Mouse (Mus musculus) regulatory T cell (primary cell): ENCODE data around the gene Zfp28.
"Not testable (repeated sequence)": the region's sequence is repeated elsewhere in the genome, so short reads cannot be mapped to it uniquely, and the experiment has no call there.

Source experiments
- in situ Hi-C: fragments of 300-600 bp; cut with MboI, MseI; formaldehyde crosslinking; loops from one replicate; pipeline ENCODE4 v1.15.1; 2025; ENCODE audit warnings: high pct_unique_total_duplicates

Gene Zfp28

DNA sequence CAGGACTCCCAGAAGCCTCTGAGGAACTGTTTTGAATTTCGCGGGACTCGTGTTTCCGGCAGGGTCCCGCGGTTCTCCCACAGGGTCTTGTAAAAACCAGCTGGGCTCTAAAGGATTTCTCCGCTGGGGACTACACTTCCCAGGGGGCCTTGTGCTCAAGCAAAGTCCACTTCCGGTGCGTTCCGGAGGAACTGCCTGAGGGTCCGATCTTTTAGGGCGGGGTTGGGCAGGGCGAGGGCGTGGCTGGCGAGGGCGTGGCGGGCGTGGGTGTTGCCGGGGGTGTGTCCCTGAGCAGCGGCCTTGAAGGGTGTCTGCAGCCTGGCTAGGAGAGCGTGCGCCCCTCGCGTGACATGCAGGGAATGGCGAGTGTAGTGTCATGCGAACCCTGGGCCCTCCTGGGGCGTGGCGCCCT, at the start of gene Zfp28:
Zfp28 (plus strand) TSS at position 252 of the 412 bp plus-strand sequence.
- in situ Hi-C loops: loop anchor here (10.0 to 25.0 kb wide), 3 partner anchors 98 to 1871 kb away; partner anchors contain the start of genes Ppp1r12c, Tnni3, Tnnt1 and Zfp667

DNA sequence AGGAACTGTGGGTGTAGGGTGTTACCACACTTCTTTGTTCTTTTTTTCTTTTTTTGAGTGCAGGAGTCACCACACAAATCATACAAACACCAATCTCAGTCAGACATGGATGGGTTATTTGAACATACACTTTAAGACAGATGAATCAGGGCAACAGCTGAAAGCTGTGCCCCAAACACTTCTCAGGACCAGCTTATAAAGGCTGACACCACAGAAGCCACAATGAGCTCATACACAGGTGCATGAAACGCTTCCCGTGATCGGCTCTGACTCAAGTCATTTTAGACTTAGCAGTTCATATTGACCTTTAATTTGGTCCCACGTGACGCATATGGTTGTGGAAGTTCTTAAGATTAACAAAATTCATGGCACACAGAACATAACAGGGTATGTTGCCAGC, 43.2 kb upstream of the Zfp28 start:
- in situ Hi-C loops: no loop called here

DNA sequence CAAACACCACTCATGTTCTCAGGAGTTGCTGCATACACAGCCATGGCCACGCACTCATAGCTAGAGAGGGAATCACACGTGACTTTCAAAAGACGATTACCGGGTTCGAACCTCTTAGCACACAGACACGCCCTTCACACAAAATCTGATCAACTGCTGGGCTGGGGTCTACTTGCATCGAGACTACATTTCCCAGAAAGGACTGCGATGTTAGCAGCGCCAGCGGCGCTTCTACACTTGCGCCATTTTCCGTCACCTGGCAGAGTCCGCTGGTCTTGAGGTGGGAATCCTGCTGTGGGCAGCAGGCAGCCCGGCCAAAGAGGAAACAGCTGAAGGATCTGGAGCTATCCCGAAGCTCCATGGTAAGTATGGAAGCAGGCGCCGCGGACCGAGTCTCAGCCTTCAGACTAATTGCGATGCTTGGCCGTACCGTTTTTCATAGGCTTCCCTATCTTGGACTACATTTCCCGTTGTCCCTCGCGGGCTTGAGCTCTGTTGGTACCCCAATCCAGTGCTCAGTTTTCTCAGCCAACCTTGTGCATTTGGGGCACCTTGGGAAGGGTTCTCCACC, 39.5 kb upstream of the Zfp28 start, which contains the start of gene Gm3854:
Gm3854 (plus strand) TSS at position 259 of the 571 bp plus-strand sequence.
- in situ Hi-C loops: no loop called here

DNA sequence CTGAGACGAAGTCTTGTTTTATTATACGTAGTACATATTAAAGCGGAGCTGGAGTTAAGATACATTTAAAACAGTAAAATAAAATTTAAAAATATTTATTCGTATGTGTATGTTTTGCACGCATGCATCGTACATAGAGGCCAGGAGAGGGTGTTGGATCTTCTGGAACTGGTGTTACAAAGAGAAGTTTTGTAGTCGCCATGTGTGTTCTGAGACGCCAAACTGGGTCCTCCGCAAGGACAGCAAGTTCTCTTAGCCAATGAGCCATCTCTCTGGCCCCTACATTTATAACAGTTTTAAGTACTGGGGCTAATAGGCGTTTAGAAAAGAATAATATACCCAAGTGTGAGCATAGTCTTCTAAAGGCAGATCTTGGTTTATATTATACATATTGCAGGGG, 39.0 kb upstream of the Zfp28 start:
- in situ Hi-C loops: no loop called here

DNA sequence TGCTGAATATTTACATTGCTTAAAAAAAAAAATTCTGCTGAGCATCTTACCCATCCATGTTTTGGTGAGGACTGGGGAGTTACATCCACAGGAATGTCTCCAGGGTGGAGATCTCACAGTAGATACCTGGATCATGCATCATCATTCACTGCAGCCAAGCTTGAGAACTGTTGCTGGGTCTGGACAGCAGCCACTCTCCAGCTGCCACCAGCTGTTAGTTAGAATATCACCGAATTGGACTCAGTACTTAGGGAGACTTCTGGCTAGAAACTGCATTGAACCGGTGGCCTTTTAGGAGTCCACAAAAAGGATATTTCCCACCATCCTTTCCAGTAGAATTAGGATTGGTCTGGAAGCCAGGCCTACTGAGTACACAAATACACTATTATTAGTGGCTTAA, 25.0 kb upstream of the Zfp28 start:
- in situ Hi-C loops: loop anchor here (5.0 to 10.0 kb wide), 5 partner anchors 59 to 939 kb away; no protein-coding TSS in a partner anchor

DNA sequence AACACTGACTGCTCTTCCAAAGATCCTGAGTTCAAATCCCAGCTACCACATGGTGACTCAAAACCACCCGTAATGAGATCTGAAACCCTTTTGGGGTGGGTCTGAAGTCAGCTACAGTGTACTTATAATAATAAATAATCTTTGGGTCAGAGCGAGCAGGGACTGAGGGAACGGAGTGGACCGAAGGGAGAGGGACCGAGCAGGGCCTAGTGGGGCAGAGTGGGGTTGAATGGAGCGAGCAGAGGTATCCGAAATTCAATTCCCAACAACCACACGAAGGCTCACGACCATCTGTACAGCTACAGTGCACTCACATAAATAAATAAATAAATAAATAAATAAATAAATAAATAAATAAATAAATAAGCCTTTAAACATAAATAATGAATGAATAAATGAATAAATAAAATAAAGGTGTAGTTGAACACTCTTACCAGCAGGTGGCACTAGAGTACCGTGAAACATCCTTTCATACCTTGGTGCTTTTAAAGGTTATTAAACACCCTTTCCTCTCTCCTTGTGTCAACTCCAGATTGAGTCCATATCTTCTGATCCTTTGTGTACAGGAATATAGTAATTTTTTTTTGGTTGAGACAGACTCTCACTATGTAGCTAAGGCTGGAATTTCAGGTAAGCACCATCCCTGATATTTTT, 24.0 kb upstream of the Zfp28 start:
- in situ Hi-C loops: loop anchor here (5.0 to 10.0 kb wide), 5 partner anchors 58 to 938 kb away; no protein-coding TSS in a partner anchor

DNA sequence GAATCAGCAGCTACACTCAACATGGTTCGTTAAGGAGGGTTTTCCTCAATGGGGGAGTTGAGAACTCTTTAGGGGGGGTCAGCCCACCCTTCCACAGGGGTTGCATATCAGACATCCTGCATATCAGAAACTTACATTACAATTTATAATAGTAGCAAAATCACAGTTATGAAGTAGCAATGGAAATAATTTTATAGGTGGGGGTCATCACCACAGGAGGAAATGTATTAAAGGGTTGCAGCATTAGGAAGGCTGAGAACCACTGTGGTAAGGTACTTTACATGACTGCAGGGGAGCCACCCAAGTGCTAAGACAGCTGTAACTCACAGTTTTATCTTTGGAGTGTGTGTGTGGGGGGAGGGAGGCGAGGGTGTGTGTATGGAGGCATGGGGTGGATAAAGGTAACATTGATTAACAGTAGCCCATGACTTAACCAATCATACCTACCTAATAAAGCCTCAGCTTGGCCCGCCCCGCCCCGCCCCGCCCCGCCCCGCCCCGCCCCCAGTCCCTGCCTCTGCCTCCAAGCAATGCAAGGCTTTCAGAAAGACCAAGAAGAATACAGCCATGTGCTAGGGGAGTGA, 22.5 kb upstream of the Zfp28 start:
- in situ Hi-C loops: no loop called here

DNA sequence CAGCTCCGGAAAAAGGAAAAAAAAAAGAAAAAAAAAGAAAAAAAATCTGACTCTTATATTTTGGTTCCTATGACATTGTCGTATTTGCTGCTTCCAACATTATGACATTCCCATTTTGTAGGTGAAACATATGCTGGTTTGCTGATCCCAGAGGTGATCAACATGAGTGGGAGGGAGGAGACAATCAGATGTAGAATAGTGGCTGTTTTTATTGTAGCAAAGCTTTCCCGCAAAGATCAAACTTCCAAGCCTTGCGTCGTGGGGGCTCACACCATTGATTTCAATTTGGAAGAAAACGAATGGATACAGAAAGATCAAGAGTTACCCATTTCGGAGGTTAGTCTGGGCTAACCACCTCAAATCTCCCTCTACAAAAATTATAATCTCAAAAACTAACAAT, 21.3 kb upstream of the Zfp28 start:
- in situ Hi-C loops: no loop called here

DNA sequence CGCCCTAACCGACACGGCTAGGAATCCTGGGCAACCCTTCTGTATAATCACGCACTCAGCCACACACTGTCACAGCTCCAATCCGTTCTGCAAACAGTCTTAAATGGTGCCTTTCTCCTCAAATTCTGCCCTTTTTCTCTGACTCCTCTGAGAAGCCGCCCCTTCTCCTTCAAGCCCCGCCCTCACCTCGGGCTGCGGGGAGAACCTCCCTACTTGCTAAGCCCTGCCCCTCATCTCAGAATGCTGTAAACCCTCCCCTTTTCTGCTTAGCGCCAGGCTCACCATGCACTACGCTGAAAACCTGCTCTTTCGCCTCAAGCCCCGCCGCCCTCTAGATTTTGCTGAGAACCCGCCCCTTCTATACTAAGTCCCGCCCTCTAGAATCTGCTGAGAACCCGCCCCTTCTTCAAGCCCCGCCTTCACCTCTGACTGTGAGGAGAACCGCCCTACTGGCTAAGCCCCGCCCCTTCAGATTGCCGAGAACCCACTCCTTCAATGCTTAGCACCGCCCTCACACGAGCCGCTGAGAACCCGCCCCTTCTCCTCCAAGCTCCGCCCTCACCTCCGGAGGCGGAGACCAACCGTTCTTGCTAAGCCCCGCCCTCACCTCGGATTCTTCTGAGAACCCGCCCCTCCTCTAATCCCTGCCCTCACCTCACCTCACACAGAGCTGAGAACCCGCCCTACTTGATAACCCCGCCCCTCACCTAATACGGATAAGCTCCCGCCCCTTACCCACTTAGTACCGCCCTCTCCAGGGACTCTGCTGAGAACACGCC, 20.6 kb upstream of the Zfp28 start:
- in situ Hi-C loops: no loop called here

DNA sequence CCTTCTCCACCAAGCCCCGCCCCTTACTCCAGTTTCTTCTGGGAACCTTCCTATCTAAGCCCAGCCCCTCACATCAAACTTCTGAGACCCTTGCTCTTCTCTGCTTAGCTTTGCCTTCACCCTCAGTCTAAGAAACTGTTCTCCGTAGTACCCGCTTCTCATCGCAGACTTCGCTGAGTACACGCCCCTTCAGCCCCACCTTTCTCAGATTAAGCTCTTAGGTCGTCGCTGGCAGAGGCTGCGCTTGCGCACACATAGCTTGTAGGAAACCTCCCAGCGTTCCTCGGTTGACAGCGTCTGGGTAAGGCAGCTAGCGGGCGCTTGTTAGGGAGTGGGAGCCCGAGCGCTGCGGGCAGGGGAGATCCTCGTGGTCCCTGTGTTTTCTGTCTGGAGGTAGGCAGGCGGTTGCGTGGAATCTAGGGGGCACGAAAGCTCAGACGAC, 20.0 kb upstream of the Zfp28 start, which contains the start of gene Zfp78:
Zfp78 (plus strand) TSS at position 234 of the 442 bp plus-strand sequence.
- in situ Hi-C loops: no loop called here

DNA sequence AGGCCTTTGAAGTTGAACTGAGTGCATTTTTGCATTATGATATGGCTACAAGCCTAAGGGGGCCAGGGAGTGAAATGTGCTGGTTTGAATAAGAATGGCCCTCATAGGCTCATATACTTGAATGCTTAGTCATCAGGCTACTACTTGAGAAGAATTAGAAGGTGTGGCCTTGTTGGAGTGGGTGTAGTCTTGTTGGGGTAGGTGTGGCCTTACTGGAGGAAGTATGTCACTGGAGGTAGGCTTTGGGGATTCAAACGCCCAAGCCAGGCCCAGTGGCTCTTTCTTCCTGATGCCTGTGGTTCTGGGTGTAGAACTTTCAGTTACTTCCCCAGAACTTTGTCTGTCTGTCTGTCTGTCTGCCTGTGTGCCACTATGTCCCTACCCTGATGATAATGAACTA, 18.3 kb upstream of the Zfp28 start:
- in situ Hi-C loops: no loop called here

DNA sequence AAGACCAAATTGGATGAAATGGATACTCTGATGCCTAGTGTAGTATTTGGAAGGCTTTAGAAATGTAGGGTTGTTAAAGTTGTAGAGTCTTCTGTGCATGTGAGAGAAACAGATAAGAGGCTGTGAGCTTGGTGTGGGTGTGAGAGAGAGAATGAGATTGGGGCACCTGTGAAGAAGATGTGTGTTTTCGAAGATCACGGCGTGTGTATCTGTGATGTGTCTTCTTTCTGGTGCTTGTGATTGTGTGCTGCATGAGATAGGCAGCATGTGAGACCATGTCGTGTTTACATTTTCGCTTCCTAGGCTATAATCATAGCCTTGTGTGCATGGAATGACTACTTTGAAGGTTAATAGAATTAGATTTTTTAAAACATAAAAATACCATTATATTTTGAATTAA, 15.9 kb upstream of the Zfp28 start:
- in situ Hi-C loops: no loop called here

DNA sequence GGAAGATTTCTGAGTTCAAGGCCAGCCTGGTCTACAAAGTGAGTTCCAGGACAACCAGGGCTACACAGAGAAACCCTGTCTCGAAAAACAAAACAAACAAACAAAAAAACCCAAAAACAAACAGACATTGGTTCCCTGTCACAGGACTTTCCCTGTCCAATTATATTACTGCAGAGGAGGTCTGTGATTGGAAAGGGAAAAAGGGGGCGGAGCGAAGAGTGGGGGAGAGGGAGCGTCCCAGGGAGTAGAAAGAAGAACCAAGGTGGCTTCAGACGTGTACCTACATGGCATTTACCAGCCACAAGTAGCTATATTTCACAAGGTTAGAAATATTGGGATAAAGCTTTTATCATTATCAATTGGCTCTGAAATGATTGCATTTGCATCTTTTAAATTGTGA, 14.9 kb upstream of the Zfp28 start:
- in situ Hi-C loops: not testable (repeated sequence)

DNA sequence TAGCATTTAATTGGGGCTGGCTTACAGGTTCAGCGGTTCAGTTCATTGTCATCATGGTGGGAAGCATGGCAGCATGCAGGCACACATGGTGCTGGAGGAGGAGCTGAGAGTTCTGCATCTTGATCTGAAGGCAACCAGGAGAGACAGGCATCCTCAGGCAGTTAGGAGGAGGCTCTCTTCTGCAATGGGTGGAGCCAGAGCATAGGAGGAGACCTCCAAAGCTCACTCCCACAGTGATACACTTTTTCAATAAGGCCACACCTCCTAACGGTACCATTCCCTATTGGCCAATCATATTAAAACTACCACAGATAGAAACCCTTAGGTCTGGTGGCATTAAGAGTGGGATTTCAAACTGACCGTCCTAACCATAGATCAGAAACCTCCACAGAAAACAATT, 13.6 kb upstream of the Zfp28 start:
- in situ Hi-C loops: no loop called here

DNA sequence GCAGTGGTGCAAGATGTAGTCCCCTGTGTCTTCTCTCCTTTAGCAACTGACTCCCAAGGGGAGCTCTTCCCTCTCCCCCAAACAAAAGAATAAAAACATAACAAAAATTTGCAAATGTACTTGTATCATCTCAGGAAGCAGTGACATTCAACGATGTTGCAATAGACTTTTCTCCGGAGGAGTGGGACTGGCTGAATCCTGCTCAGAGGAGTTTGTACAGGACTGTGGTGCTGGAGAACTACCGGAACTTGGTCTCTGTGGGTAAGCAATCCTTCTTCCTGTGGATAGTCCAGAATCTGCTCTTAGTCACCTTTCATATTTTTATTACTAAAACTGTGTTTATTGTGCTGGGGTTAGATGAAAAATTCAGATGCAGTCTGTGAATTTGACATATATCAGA, 10.1 kb upstream of the Zfp28 start:
- in situ Hi-C loops: no loop called here

DNA sequence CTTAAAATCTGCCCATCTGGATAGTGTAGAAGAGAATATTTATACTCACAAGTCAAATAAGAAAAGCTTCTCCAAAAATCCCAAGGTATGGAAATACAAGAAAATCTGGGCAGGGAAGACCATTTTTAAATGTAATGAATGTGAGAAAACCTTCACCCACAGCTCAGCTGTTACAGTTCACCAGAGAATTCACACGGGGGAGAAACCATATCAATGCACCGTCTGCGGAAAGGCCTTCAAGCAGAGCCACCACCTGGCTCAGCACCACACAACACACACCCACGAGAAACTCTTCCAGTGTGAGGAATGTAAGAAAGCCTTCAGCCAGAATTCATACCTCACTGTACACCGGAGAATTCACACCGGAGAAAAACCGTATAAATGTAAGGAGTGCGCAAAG, 4.7 kb upstream of the Zfp28 start:
- in situ Hi-C loops: loop anchor here (25.0 kb wide), 1 partner anchor 1866 kb away; the partner anchor contains the start of genes Ppp1r12c, Tnni3 and Tnnt1

DNA sequence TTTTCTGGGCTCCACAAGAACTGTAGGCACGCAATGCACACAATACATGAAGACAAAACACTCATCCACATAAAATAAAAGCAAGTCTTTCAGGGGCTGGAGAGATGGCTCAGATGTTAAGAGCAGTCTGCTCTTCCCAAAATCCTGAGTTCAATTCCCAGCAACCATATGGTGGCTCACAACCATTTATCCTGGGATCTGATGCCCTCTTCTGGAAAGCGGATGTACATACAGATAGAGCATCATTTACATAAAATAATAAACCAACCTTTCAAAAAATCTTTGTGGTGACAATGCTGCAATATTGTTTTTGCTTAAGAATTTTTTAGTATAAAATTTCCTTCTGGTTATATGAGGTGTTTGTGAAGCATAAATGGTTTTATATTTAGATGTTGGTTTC, 1.7 kb upstream of the Zfp28 start:
- in situ Hi-C loops: loop anchor here (10.0 to 25.0 kb wide), 3 partner anchors 97 to 1869 kb away; partner anchors contain the start of genes Ppp1r12c, Tnni3, Tnnt1 and Zfp667

DNA sequence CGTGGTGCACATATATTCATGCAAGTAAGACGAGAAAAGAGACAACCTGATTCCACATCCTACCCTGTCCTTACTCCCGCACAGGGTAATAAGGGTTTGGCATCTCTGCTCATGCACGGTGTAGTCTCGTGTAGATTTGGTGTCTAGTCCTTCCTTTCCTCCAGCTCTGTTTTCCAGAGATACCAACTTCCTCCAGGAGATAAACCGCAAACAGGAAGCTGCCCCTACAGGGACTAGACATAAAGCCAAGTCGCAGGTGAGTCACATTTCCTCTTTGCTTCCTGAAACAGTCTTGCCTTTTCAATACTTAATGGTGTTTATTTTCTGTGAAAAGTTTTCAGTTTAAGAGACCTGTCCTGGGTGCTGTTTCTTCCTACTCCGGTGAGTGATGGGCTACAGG, 916 bp downstream of the Zfp28 start:
- in situ Hi-C loops: loop anchor here (10.0 to 25.0 kb wide), 3 partner anchors 99 to 1872 kb away; partner anchors contain the start of genes Ppp1r12c, Tnni3, Tnnt1 and Zfp667

DNA sequence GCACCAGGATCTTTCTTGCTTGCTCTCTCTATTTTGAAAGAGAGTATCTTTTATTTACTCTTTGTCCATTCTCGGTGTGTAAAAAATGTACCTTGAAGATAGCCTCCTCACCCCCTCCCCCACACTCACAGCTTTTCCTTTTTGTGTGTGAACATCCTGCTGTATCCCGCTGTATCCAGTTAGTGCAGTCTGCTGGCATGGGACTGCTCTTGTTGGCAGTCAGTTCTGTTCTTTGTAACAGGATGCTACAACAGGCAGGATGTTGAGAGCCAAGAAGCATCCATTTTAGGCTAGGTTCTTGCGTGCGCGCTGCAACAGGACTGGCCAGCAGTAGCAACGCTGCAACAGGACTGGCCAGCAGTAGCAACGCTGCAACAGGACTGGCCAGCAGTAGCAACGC, 3.9 kb downstream of the Zfp28 start:
- in situ Hi-C loops: loop anchor here (10.0 to 25.0 kb wide), 3 partner anchors 102 to 1875 kb away; partner anchors contain the start of genes Ppp1r12c, Tnni3, Tnnt1 and Zfp667

DNA sequence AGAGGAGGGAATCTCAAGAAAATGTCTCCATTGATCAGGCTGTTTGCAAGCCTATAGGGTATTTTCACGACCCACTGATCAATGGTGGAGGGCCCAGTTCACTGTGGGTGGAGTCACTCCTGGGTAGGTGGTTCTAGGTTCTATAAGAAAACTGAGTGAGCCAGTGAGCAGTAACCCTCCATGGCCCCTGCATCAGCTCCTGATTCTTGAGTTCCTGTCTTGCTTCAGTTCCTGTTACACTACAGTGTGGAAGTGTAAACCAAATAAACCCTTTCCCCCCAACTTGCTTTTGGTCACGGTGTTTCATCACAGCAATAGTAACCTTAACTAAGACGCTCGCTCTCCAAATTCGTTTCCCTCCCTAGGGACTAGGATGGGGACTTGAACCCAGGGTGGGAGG, 5.9 kb downstream of the Zfp28 start:
- in situ Hi-C loops: loop anchor here (10.0 to 25.0 kb wide), 3 partner anchors 104 to 1877 kb away; partner anchors contain the start of genes Ppp1r12c, Tnni3, Tnnt1 and Zfp667

DNA sequence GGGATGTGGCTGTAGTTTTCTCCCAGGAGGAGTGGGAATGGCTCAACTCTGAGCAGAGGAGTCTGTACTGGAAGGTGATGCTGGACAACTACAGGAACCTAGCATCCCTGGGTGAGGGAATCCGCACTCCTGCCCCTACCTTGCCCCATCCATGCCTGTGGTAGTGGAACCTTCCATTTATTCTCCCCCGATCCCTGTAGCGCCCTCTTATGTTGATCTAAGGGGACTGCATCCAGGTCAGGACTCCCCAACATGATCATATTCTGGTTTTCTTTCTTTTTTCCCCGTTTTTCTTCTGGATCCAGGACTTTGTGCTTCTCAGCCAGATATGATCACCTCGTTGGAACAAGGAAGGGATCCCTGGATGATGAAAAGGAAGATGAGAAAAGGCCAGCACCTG, 6.4 kb downstream of the Zfp28 start:
- in situ Hi-C loops: loop anchor here (10.0 to 25.0 kb wide), 3 partner anchors 105 to 1877 kb away; partner anchors contain the start of genes Ppp1r12c, Tnni3, Tnnt1 and Zfp667
